Mouse (Mus musculus) right cerebral cortex, postnatal 25 days (tissue): ENCODE data around the gene Tceal7.
A peak's percentile ranks its signal among the peaks of the same experiment; 100 is the strongest.
"Not testable (repeated sequence)": the region's sequence is repeated elsewhere in the genome, so short reads cannot be mapped to it uniquely, and the experiment has no call there.

Source experiments
- DNase-seq: peaks from one replicate; pipeline ENCODE4 v3.0.0; 2022

Gene Tceal7

DNA sequence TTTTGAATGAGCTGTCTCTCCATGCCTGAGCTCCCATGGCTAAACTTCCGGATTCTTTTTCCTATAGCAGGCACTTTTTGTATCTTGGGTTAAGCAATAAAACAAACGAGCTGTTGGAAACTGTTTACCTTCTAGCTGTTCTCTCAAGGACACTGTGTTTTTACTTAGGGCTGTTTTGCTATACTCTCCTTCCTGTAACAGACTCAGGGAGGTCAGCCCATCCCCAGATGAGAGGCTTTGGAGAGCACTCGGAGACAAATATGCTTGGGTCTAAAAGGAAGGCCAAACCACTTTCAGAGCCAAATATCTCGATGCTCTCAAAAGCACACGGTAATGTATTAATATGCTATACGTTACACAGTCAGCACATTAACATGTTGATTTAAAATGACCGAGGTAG is 35.1 kb downstream of the Tceal7 start:
- no peak for DNase-seq

DNA sequence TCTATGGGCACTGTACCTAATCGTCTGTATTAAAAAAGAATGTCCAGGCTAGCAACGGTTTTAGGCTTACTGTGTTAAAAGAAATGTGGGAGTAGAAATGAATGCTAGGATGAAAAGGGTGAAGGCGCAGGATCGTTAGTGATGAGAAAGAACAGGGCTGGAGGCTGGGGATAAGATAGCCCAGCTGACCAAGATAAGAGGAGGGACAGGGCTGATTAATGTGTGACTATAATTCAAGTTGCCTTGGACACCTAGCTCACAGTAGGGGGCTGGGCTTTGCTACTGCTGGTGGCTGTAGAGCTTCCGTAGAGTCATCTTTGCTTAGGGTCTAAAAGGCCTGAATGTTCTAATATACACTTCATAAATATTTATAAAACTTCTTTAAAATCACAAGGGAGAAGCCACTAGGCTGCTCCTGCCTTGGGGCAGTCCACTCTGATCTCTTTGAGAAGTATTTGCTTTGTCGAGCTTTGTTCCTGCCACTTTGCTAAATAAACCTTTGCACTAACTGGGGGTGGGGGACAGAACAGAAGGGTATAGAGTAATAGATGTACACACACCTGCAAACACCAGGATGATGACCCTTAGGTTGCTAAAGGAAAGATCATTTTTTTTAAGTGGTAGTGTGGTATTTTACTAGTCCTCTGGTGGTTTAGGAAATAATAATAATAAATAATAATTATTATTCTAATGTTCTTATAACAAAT is 37.6 kb downstream of the Tceal7 start:
- DNase-seq: no peak

DNA sequence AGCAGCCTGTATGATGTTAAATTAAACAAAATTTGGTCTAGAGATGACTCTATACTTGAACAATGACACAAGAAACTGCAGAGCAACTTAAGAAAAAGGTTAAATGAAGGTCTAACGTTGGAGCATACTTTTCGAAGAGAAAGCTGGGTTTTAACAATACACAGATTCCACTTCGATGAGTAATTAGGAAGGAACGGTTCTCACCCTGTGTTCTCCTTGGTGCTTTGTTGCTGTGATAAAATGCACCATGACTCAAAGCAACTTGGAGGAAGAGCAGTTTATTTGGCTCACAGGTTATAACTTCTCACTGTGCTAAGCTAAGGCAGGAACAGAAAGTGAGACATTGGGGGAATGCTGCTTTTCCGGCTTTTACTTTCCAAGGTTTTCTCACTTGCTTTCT is 53.1 kb downstream of the Tceal7 start:
- DNase-seq: no peak

DNA sequence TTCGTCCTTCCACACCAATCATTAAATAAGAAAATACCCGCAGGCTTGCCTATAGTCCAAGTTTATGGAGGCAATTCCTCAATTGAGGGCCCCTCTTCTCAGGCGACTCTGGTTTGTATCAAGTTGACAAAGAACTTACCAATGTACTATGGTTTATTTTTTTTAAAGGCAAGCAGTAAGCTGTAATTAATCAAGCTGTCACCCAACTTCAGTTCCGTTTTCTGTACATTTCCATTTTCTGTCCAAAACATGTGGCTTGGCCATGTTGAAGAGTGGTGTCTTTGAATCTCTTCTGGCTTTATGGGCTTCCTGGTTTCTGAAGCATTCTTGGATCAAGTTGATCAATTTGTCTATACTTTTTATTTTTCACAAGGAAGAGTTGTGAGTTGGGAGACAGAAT is 53.6 kb downstream of the Tceal7 start:
- no peak for DNase-seq

DNA sequence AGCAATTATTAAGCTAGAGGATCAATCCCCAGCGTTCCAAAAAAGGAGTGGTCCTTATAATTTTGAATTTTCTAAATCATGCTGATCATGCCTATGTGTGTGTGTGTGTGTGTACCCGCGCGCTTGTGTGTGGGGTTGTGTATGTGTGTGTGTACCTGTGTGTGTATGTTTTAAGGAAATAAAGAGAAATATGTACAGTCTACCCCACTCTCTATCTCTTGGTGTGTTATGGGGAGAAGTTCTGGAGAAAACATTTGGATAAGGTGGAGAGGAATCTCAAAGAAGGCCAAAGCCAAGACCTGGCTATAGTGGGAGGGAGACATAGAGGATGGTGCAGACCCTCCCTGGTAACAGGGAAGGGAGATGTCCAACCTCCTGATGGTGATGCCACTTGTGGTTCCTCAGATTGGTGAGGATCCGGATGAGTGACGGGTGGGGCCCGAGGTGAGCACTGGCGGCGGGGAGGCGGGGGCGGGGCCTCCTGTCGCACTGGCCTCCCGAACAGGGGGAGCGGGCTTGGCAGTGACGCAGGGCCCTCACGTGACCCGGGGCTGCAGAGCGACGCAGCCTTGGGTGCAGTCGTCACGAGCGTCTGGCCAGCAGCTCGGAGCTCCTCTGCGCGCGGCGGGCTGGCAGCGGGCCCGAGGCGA is 55.3 kb downstream of the Tceal7 start, which contains the start of gene Bex3:
Gene Bex3, plus strand, starts transcription at position 511 of the 650 bp plus-strand sequence.
- DNase-seq: peak; percentile 38

DNA sequence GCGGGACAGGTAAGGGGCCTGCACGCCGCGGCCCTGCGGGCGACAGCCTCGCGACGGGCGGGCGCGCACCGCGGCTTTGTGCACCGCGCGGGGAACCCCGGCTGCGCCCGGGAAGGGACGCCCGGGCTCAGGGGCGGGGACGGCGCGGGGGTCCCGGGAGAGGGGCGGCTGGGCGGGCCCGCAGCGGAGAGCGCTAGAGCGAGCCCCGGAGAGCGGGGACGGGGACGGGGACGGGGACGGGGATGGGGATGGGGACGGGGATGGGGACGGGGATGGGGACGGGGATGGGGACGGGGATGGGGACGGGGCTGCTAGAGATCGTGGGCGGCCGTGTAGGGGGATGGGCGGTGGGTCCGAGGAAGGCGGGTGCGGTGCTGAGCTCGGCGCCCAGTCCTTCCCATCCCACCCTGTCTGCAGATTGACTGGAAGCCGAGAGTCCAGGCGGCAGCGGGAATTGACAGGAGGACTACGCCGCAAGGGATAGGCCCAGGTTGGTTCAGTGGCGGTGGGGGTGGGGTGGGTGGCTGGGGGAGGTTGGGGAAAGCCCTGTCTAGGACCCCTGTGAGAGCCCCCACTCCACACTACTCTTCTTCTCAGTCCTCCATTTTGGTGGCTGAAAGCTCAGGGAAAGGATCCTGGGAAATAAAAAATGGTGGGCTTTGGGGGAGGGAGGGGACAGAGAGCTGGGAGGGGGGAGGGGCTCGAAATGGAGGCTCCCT is 56.0 kb downstream of the Tceal7 start:
- DNase-seq: not testable (repeated sequence)

DNA sequence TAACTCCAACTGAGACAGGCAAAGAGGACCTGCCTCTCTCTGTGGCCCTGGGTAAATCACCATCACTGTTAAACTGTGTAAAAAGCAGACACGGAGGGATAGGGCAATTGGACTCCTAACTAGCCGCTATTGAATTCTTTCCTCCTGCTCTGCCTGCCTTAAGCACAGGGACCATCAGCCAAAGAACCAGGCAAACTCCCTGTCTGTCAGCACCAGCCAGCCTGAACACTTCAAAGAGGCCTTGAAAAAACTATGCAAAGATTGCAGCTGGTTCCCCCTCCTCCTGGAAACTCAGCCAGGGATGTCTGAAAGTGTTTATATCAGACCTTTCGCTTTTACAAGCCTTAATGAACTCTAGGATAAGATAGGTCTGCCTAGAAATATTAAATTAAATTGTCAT is 60.0 kb downstream of the Tceal7 start:
- no peak for DNase-seq

DNA sequence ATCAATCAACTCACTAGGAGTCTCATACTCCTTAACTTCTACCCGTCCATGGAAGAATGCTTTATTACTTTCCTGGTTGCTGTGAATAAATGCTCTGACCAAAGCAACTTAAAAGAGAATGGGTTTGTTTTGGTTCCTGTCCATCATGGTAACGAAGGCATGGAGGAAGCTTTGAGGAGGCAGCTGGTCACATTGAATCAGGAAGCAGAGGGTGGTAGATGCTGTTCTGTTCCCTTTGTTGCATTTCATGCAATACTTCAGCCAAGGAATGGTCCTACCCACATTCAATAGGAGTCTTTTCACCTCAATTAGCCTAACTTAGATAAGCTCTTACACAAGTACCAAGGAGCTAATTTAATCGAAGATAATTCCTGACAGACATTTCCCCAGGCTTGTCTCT is 60.8 kb downstream of the Tceal7 start:
- no peak for DNase-seq
